Mouse (Mus musculus): ENCODE data around the gene Ahcyl1. TPM values are rescaled to one million over a fixed set of nuclear protein-coding genes. Genes with fewer than 3 reads are reported as not detected.

Gene Ahcyl1
- polyA plus RNA-seq, 2 experiments: 97.1 to 142 TPM

- H3K27me3 ChIP-seq (ENCODE audit: control insufficient read depth, insufficient read depth, low read length): no peaks in the 10 kb centered on the region
- H3K27ac ChIP-seq (replicated peaks; ENCODE audit: low read depth, low read length): peak within 1 kb of the TSS; percentile 83
- H3K4me3 ChIP-seq (replicated peaks; ENCODE audit: low read length): peak within 1 kb of the TSS; percentile 99
- under 1% methylated on average over 27 of the region's 35 CpGs for WGBS
- peak; percentile 99 for ATAC-seq (ENCODE audit: low FRiP score, low read depth)
- H3K4me2 ChIP-seq (replicated peaks; ENCODE audit: low read depth, low read length, severe bottlenecking): peak within 1 kb of the TSS; percentile 68
- no peaks in the 10 kb centered on the region for H3K9me3 ChIP-seq (ENCODE audit: control insufficient read depth, low read length)
- peaks cover 7% of the 10 kb centered on the region for H3K4me1 ChIP-seq (ENCODE audit: control insufficient read depth, insufficient read depth, low read length)
- TF ChIP-seq POLR2A (IDR thresholded peaks at IDR 0.05; ENCODE audit: borderline replicate concordance, extremely low read depth, insufficient read depth, insufficient read length): peak; percentile 82; the same call in 1 of the 2 replicates
- peaks cover 30% of the 10 kb centered on the region for H3K36me3 ChIP-seq (ENCODE audit: control insufficient read depth, insufficient read depth, low read length)
- H3K9ac ChIP-seq (ENCODE audit: low read depth, low read length, severe bottlenecking): peak within 1 kb of the TSS; percentile 96
- peak; percentile 97 for DNase-seq (ENCODE audit: low spot score)
Measured at GRCm38 (mm10) chr3:107631523-107631958, 64.8 kb downstream of the Ahcyl1 start, which contains the start of gene Strip1. TSS of gene Strip1 (minus strand) at chr3:107631694.

- no peaks in the 10 kb centered on the region for H3K9me3 ChIP-seq (ENCODE audit: control insufficient read depth, low read length)
- H3K4me2 ChIP-seq (replicated peaks; ENCODE audit: low read depth, low read length, severe bottlenecking): peak within 1 kb of the TSS; percentile 68
- peak within 1 kb of the TSS; percentile 96 for H3K9ac ChIP-seq (ENCODE audit: low read depth, low read length, severe bottlenecking)
- H3K27ac ChIP-seq (replicated peaks; ENCODE audit: low read depth, low read length): peak within 1 kb of the TSS; percentile 83
- ATAC-seq (ENCODE audit: low FRiP score, low read depth) (peak; percentile 66), DNase-seq (ENCODE audit: low spot score) (peak; percentile 44)
- peak within 1 kb of the TSS; percentile 99 for H3K4me3 ChIP-seq (replicated peaks; ENCODE audit: low read length)
- H3K4me1 ChIP-seq (ENCODE audit: control insufficient read depth, insufficient read depth, low read length): peaks cover 7% of the 10 kb centered on the region
- under 1% methylated on average over 30 of the region's 48 CpGs for WGBS
- no peak for TF ChIP-seq POLR2A (IDR thresholded peaks at IDR 0.05; ENCODE audit: borderline replicate concordance, extremely low read depth, insufficient read depth, insufficient read length)
- H3K27me3 ChIP-seq (ENCODE audit: control insufficient read depth, insufficient read depth, low read length): no peaks in the 10 kb centered on the region
- peaks cover 36% of the 10 kb centered on the region for H3K36me3 ChIP-seq (ENCODE audit: control insufficient read depth, insufficient read depth, low read length)
Measured at GRCm38 (mm10) chr3:107630682-107631522, 65.5 kb downstream of the Ahcyl1 start, which contains the start of gene Gm10961. TSS of gene Gm10961 (plus strand) at chr3:107631322.

- Histone ChIP-seq H3K27ac (replicated peaks; ENCODE audit: low read depth, low read length) (no peak overlapping the region), H3K4me3 (replicated peaks; ENCODE audit: low read length) (no peak overlapping the region), H3K9ac (ENCODE audit: low read depth, low read length, severe bottlenecking) (no peak overlapping the region), H3K4me2 (replicated peaks; ENCODE audit: low read depth, low read length, severe bottlenecking) (no peak overlapping the region), H3K4me1 (ENCODE audit: control insufficient read depth, insufficient read depth, low read length) (peaks cover 7% of the 10 kb centered on the region), H3K27me3 (ENCODE audit: control insufficient read depth, insufficient read depth, low read length) (no peaks in the 10 kb centered on the region), H3K9me3 (ENCODE audit: control insufficient read depth, low read length) (no peaks in the 10 kb centered on the region), H3K36me3 (ENCODE audit: control insufficient read depth, insufficient read depth, low read length) (peaks cover 51% of the 10 kb centered on the region)
- DNase-seq (ENCODE audit: low spot score): no peak
- WGBS: 91% methylated on average over 4 of the region's 4 CpGs
- no peak for TF ChIP-seq POLR2A (IDR thresholded peaks at IDR 0.05; ENCODE audit: borderline replicate concordance, extremely low read depth, insufficient read depth, insufficient read length)
- no peak for ATAC-seq (ENCODE audit: low FRiP score, low read depth)
Measured at GRCm38 (mm10) chr3:107629411-107629810, 66.9 kb downstream of the Ahcyl1 start.

GRCm38 (mm10) chr3:107628551-107628950, 67.8 kb downstream of the Ahcyl1 start:
- Histone ChIP-seq H3K4me1 (ENCODE audit: control insufficient read depth, insufficient read depth, low read length) (peaks cover 7% of the 10 kb centered on the region), H3K9me3 (ENCODE audit: control insufficient read depth, low read length) (no peaks in the 10 kb centered on the region), H3K27me3 (ENCODE audit: control insufficient read depth, insufficient read depth, low read length) (no peaks in the 10 kb centered on the region), H3K36me3 (ENCODE audit: control insufficient read depth, insufficient read depth, low read length) (peaks cover 60% of the 10 kb centered on the region), H3K4me3 (replicated peaks; ENCODE audit: low read length) (no peak overlapping the region), H3K9ac (ENCODE audit: low read depth, low read length, severe bottlenecking) (no peak overlapping the region), H3K4me2 (replicated peaks; ENCODE audit: low read depth, low read length, severe bottlenecking) (no peak overlapping the region), H3K27ac (replicated peaks; ENCODE audit: low read depth, low read length) (no peak overlapping the region)
- no peak for TF ChIP-seq POLR2A (IDR thresholded peaks at IDR 0.05; ENCODE audit: borderline replicate concordance, extremely low read depth, insufficient read depth, insufficient read length)
- no peak for ATAC-seq (ENCODE audit: low FRiP score, low read depth)
- no peak for DNase-seq (ENCODE audit: low spot score)
- 92% methylated on average over 2 of the region's 2 CpGs for WGBS

- Histone ChIP-seq H3K9me3 (ENCODE audit: control insufficient read depth, low read length) (no peaks in the 10 kb centered on the region), H3K4me1 (ENCODE audit: control insufficient read depth, insufficient read depth, low read length) (peaks cover 7% of the 10 kb centered on the region), H3K4me2 (replicated peaks; ENCODE audit: low read depth, low read length, severe bottlenecking) (no peak overlapping the region), H3K36me3 (ENCODE audit: control insufficient read depth, insufficient read depth, low read length) (peaks cover 69% of the 10 kb centered on the region), H3K27me3 (ENCODE audit: control insufficient read depth, insufficient read depth, low read length) (no peaks in the 10 kb centered on the region), H3K27ac (replicated peaks; ENCODE audit: low read depth, low read length) (no peak overlapping the region), H3K9ac (ENCODE audit: low read depth, low read length, severe bottlenecking) (no peak overlapping the region), H3K4me3 (replicated peaks; ENCODE audit: low read length) (no peak overlapping the region)
- DNase-seq (ENCODE audit: low spot score) (no peak), ATAC-seq (ENCODE audit: low FRiP score, low read depth) (no peak)
- 92% methylated on average over 7 of the region's 7 CpGs for whole genome bisulfite sequencing
- no peak for TF ChIP-seq POLR2A (IDR thresholded peaks at IDR 0.05; ENCODE audit: borderline replicate concordance, extremely low read depth, insufficient read depth, insufficient read length)
Measured at GRCm38 (mm10) chr3:107627641-107628040, 68.7 kb downstream of the Ahcyl1 start.

All from limb, embryonic 14.5 days (tissue).